Mouse (Mus musculus) cerebellum, postnatal 10 days (tissue): Measurements from ENCODE around the gene Olfr1173.

Experiments
- DNase-seq, 2 experiments: peaks; one replicate each; pipeline ENCODE4 v3.0.0; 2021; ENCODE audit warnings: mixed read lengths in 2 of 2

Olfr1173 gene

GRCm38 (mm10) chr2:88279775-88280174 lies at the start of gene Olfr1173:
Gene Olfr1173, minus strand, starts transcription at chr2:88279875.
- no peak for DNase-seq

- no peak for DNase-seq
These were observed 47.4 kb upstream of the Olfr1173 start, which contains the start of gene Olfr1175-ps for GRCm38 (mm10) chr2:88327115-88327514. Gene Olfr1175-ps, minus strand, starts transcription at chr2:88327215.

GRCm38 (mm10) chr2:88315035-88315434 lies 35.4 kb upstream of the Olfr1173 start, which contains the start of gene Olfr1174-ps:
Gene Olfr1174-ps, minus strand, starts transcription at chr2:88315135.
- no peak for DNase-seq

- no peak for DNase-seq
These were observed 51.4 kb downstream of the Olfr1173 start, which contains the start of gene Olfr1170 for GRCm38 (mm10) chr2:88228234-88228633. Gene Olfr1170, minus strand, starts transcription at chr2:88228334.
